Mouse (Mus musculus) heart, postnatal 0 days (tissue): ENCODE measurements around the gene Prss23.

ENCODE experiments used
- CTCF ChIP-seq: IDR thresholded peaks from 2 replicates; pipeline ENCODE4 v1.5.1; 2016; ENCODE audit warnings: antibody characterized with exemption, control low read depth, low read depth
- EP300 ChIP-seq: IDR thresholded peaks from 2 replicates; pipeline ENCODE4 v1.6.1; 2016; ENCODE audit warnings: antibody characterized with exemption, low read depth

DNA sequence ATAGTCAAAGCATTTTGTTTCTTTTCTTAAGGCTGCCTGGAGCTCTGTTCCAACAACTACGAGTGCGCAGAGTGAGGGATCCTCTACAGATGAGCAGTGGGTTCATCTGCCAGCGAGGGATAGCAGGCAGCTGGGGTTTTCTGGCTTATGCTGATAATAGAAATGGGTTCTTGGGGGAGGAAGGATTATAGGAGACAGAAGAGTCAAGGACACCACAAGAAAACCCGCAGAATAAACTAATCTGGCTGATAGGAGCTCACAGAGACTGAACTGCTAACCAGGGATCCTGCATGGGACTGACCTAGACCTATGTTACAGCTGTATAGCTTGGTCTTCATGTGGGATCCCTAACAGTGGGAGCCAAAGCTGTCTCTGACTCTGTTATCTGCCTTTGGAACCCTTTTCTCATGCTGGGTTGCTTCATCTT, 456 bp upstream of the Prss23 start:
- no peak for TF ChIP-seq CTCF
- no peak for TF ChIP-seq EP300
